Mouse (Mus musculus) bone marrow macrophage, adult 2 months (primary cell): ENCODE measurements around the gene Nectin1. TPM values are rescaled to one million over a fixed set of nuclear protein-coding genes. Genes with fewer than 3 reads are reported as not detected.

ENCODE experiments used
- H3K27ac ChIP-seq: 2 replicates; pipeline ENCODE4 v1.5.1; 2012; ENCODE audit warnings: low read depth, low read length; ENCODE audit not compliant: insufficient read depth
- H3K4me1 ChIP-seq: 2 replicates; pipeline ENCODE4 v1.6.1; 2012; ENCODE audit warnings: low read length; ENCODE audit not compliant: control insufficient read depth, insufficient read depth
- H3K4me3 ChIP-seq: 2 replicates; pipeline ENCODE4 v1.5.1; 2012; ENCODE audit warnings: mild to moderate bottlenecking, low read length, moderate library complexity; ENCODE audit not compliant: insufficient read depth
- CTCF ChIP-seq: IDR thresholded peaks from 2 replicates; pipeline ENCODE4 v1.5.1; 2012; ENCODE audit warnings: low read depth, mild to moderate bottlenecking, low read length, moderate library complexity
- POLR2A ChIP-seq: IDR thresholded peaks from 2 replicates; pipeline ENCODE4 v1.6.1; 2012; ENCODE audit warnings: mild to moderate bottlenecking, low read depth, low read length, borderline replicate concordance
- polyA plus RNA-seq: library from polyadenylated mRNA; stranded (reverse); fragments of >200 nt; gene quantifications from 2 replicates; pipeline ENCODE4 v1.2.4, GENCODE M21; 2012; ENCODE audit not compliant: missing spikeins, insufficient read depth, insufficient read length

The Nectin1 gene
- polyA plus RNA-seq, 1 experiment = 12.9 TPM

GRCm38 (mm10) chr9:43855887-43856286 lies 112.1 kb downstream of the Nectin1 start:
- Histone ChIP-seq H3K4me3 (no peak overlapping the region), H3K27ac (no peak overlapping the region), H3K4me1 (no peaks in the 10 kb centered on the region)
- TF ChIP-seq POLR2A (no peak), CTCF (no peak)
